Mouse (Mus musculus): ENCODE results near the gene Dnaic2. TPM values are rescaled to one million over a fixed set of nuclear protein-coding genes. Genes with fewer than 3 reads are reported as not detected.
A peak's percentile ranks its signal among the peaks of the same experiment; 100 is the strongest.

The Dnaic2 gene
- polyA plus RNA-seq, 1 experiment from 2014 or later: 0.50 TPM

DNA sequence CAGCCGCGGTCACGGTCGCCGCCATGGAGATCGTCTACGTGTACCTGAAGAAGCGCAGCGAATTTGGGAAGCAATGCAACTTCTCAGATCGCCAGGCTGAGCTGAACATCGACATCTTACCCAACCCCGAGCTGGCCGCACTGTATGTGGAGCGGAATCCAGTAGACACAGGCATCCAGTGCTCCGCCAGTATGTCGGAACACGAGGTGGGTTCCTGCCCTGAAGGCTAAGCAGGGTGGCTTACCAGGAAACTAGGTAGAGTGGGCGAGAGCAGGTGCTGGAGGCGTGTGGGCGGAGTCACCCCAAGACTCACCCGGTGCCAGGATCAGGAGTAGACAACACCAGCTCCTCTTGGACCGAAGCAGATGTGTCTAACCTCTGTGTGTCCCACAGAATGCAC is 5.7 kb downstream of the Dnaic2 start:
- H3K27me3 ChIP-seq (replicated peaks; ENCODE audit: control insufficient read depth, insufficient read depth, low read length): 0 out of 2 replicates have a peak, but pooled peaks cover 2% of the 10 kb centered on the region
- no peak overlapping the region for H3K9ac ChIP-seq (ENCODE audit: low read depth, low read length)
- H3K4me1 ChIP-seq (ENCODE audit: control insufficient read depth, insufficient read depth, low read length): no peaks in the 10 kb centered on the region
- no peak overlapping the region for H3K4me2 ChIP-seq (ENCODE audit: low read depth, low read length)
- no peaks in the 10 kb centered on the region for H3K36me3 ChIP-seq (ENCODE audit: control insufficient read depth, insufficient read depth, low read length)
- no peak for ATAC-seq
- H3K9me3 ChIP-seq (ENCODE audit: control insufficient read depth, low read length): no peaks in the 10 kb centered on the region
- H3K4me3 ChIP-seq (ENCODE audit: low read length): no peak overlapping the region
- 74% methylated on average over 22 of the region's 22 CpGs for WGBS
- H3K27ac ChIP-seq (ENCODE audit: low read length): no peak overlapping the region

- H3K9ac ChIP-seq (ENCODE audit: low read depth, low read length): no peak overlapping the region
- H3K27me3 ChIP-seq (replicated peaks; ENCODE audit: control insufficient read depth, insufficient read depth, low read length): 0 out of 2 replicates have a peak, but pooled peaks cover 2% of the 10 kb centered on the region
- H3K9me3 ChIP-seq (ENCODE audit: control insufficient read depth, low read length): no peaks in the 10 kb centered on the region
- H3K4me2 ChIP-seq (ENCODE audit: low read depth, low read length): no peak overlapping the region
- WGBS: 83% methylated on average over 2 of the region's 2 CpGs
- no peak overlapping the region for H3K27ac ChIP-seq (ENCODE audit: low read length)
- no peak overlapping the region for H3K4me3 ChIP-seq (ENCODE audit: low read length)
- no peak for ATAC-seq
- no peaks in the 10 kb centered on the region for H3K36me3 ChIP-seq (ENCODE audit: control insufficient read depth, insufficient read depth, low read length)
- H3K4me1 ChIP-seq (ENCODE audit: control insufficient read depth, insufficient read depth, low read length): no peaks in the 10 kb centered on the region
Measured at GRCm38 (mm10) chr11:114736111-114736510, 8.9 kb downstream of the Dnaic2 start.

DNA sequence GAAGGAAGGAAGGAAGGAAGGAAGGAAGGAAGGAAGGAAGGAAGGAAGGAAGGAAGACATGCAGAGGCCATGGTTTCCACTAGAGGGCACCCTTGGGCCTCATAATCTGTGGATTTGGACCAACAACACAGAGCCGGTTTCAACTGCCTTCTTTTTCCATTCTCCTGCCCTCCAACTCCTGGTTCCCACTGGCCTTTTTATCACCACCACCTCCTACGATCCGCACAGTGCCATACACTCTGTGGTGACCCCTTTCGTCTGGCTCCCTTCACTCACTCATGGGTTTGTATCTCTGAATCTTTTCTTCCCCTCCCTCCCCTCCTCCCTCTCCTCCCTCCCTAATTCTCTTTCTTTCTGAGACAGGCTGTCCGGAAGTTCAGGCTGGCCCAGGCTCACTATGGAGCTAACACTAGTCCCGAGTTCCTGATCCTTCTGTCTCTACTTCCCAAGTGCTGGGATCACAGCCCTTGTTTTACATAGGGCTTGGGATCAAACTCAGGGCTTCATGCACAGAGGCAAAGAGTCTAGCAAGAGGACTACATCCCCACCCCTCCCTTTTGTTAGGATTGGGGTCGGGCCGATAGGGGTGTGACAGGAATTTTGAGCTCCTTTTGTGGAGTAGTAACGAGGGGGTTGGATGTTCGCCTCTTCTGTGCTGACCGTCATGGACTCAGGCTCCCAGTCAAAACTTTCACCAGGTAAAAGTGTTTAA is 9.9 kb downstream of the Dnaic2 start:
- Histone ChIP-seq H3K27ac (ENCODE audit: low read length) (no peak overlapping the region), H3K4me1 (ENCODE audit: control insufficient read depth, insufficient read depth, low read length) (no peaks in the 10 kb centered on the region), H3K27me3 (replicated peaks; ENCODE audit: control insufficient read depth, insufficient read depth, low read length) (0 out of 2 replicates have a peak, but pooled peaks cover 2% of the 10 kb centered on the region), H3K9me3 (ENCODE audit: control insufficient read depth, low read length) (no peaks in the 10 kb centered on the region), H3K4me2 (ENCODE audit: low read depth, low read length) (peak overlapping the region; percentile 19; the same call in 1 of the 2 replicates), H3K4me3 (ENCODE audit: low read length) (no peak overlapping the region), H3K36me3 (ENCODE audit: control insufficient read depth, insufficient read depth, low read length) (no peaks in the 10 kb centered on the region), H3K9ac (ENCODE audit: low read depth, low read length) (no peak overlapping the region; the same call in 1 of the 2 replicates)
- WGBS: 36% methylated on average over 11 of the region's 11 CpGs
- ATAC-seq: no peak

- Histone ChIP-seq H3K36me3 (ENCODE audit: control insufficient read depth, insufficient read depth, low read length) (no peaks in the 10 kb centered on the region), H3K4me1 (ENCODE audit: control insufficient read depth, insufficient read depth, low read length) (no peaks in the 10 kb centered on the region), H3K4me2 (ENCODE audit: low read depth, low read length) (no peak overlapping the region), H3K27ac (ENCODE audit: low read length) (no peak overlapping the region), H3K27me3 (replicated peaks; ENCODE audit: control insufficient read depth, insufficient read depth, low read length) (no peaks in the 10 kb centered on the region), H3K4me3 (ENCODE audit: low read length) (no peak overlapping the region), H3K9me3 (ENCODE audit: control insufficient read depth, low read length) (no peaks in the 10 kb centered on the region), H3K9ac (ENCODE audit: low read depth, low read length) (no peak overlapping the region)
- ATAC-seq: no peak
- 41% methylated on average over 10 of the region's 10 CpGs for whole genome bisulfite sequencing
Measured at GRCm38 (mm10) chr11:114740598-114740997, 13.4 kb downstream of the Dnaic2 start.

DNA sequence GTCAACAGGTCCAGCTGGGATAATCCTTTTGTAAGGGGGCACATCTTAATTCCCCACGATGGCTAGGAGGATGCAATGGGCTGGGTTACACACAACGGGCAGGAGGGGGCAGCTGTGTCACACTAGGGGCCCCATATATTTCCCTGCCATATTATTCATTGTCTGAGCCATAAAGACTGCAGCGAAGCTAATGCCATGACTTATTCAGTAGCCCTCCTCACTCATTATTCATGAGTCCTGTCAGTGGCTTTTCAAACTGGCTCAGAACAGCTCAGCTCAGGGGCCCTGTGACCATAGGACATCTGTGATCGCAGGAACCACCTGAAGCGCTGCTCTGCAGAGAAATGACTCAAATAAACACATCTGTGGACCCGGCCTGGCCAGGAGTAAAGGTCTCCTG is 14.2 kb downstream of the Dnaic2 start:
- ATAC-seq: no peak
- H3K4me3 ChIP-seq (ENCODE audit: low read length): no peak overlapping the region
- H3K27ac ChIP-seq (ENCODE audit: low read length): no peak overlapping the region
- H3K27me3 ChIP-seq (replicated peaks; ENCODE audit: control insufficient read depth, insufficient read depth, low read length): no peaks in the 10 kb centered on the region
- 41% methylated on average over 6 of the region's 6 CpGs for WGBS
- H3K36me3 ChIP-seq (ENCODE audit: control insufficient read depth, insufficient read depth, low read length): no peaks in the 10 kb centered on the region
- no peak overlapping the region for H3K4me2 ChIP-seq (ENCODE audit: low read depth, low read length)
- H3K9me3 ChIP-seq (ENCODE audit: control insufficient read depth, low read length): no peaks in the 10 kb centered on the region
- no peak overlapping the region for H3K9ac ChIP-seq (ENCODE audit: low read depth, low read length)
- no peaks in the 10 kb centered on the region for H3K4me1 ChIP-seq (ENCODE audit: control insufficient read depth, insufficient read depth, low read length)

GRCm38 (mm10) chr11:114745134-114745533 is 17.9 kb downstream of the Dnaic2 start:
- Histone ChIP-seq H3K36me3 (ENCODE audit: control insufficient read depth, insufficient read depth, low read length) (no peaks in the 10 kb centered on the region), H3K27ac (ENCODE audit: low read length) (no peak overlapping the region), H3K4me2 (ENCODE audit: low read depth, low read length) (peak overlapping the region; percentile 30; the same call in 1 of the 2 replicates), H3K4me1 (ENCODE audit: control insufficient read depth, insufficient read depth, low read length) (no peaks in the 10 kb centered on the region), H3K9ac (ENCODE audit: low read depth, low read length) (no peak overlapping the region; the same call in 1 of the 2 replicates), H3K27me3 (replicated peaks; ENCODE audit: control insufficient read depth, insufficient read depth, low read length) (no peaks in the 10 kb centered on the region), H3K4me3 (ENCODE audit: low read length) (peak overlapping the region; percentile 22; the same call in 1 of the 2 replicates), H3K9me3 (ENCODE audit: control insufficient read depth, low read length) (no peaks in the 10 kb centered on the region)
- WGBS: 2% methylated on average over 12 of the region's 12 CpGs
- peak; percentile 84 for ATAC-seq

DNA sequence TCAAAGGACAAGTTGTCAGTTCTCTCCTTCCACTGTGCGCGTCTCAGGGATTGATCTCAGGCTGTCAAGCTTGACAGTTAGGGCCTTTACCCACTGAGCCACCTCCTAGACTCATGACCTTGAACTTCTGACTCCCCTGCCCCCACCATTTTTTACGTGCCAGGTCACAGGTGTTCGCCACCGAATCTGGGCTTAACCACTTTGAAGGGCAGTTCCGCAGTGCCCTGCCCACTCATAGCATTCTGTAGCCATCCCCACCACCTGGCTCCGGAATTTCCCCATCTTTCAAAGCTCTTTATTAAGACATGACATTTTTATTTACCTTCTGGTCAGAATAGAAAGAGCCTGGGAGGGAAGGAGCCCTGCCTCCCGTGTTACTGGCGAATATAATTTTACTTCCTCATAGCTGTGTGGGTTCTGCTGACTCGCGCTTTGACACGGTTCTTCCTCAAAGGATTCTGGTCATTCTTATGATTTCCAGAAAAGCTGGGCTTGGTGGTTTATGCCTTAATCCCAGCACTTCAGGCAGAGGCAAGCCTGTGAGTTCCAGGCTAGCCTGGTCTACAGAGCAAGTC is 20.4 kb downstream of the Dnaic2 start:
- no peaks in the 10 kb centered on the region for H3K4me1 ChIP-seq (ENCODE audit: control insufficient read depth, insufficient read depth, low read length)
- no peaks in the 10 kb centered on the region for H3K27me3 ChIP-seq (replicated peaks; ENCODE audit: control insufficient read depth, insufficient read depth, low read length)
- 0 out of 2 replicates have a peak, but pooled peaks have one; percentile 55 for ATAC-seq
- H3K27ac ChIP-seq (ENCODE audit: low read length): no peak overlapping the region
- H3K9ac ChIP-seq (ENCODE audit: low read depth, low read length): no peak overlapping the region
- no peaks in the 10 kb centered on the region for H3K9me3 ChIP-seq (ENCODE audit: control insufficient read depth, low read length)
- H3K4me3 ChIP-seq (ENCODE audit: low read length): no peak overlapping the region
- H3K4me2 ChIP-seq (ENCODE audit: low read depth, low read length): no peak overlapping the region
- WGBS: 53% methylated on average over 12 of the region's 12 CpGs
- no peaks in the 10 kb centered on the region for H3K36me3 ChIP-seq (ENCODE audit: control insufficient read depth, insufficient read depth, low read length)

DNA sequence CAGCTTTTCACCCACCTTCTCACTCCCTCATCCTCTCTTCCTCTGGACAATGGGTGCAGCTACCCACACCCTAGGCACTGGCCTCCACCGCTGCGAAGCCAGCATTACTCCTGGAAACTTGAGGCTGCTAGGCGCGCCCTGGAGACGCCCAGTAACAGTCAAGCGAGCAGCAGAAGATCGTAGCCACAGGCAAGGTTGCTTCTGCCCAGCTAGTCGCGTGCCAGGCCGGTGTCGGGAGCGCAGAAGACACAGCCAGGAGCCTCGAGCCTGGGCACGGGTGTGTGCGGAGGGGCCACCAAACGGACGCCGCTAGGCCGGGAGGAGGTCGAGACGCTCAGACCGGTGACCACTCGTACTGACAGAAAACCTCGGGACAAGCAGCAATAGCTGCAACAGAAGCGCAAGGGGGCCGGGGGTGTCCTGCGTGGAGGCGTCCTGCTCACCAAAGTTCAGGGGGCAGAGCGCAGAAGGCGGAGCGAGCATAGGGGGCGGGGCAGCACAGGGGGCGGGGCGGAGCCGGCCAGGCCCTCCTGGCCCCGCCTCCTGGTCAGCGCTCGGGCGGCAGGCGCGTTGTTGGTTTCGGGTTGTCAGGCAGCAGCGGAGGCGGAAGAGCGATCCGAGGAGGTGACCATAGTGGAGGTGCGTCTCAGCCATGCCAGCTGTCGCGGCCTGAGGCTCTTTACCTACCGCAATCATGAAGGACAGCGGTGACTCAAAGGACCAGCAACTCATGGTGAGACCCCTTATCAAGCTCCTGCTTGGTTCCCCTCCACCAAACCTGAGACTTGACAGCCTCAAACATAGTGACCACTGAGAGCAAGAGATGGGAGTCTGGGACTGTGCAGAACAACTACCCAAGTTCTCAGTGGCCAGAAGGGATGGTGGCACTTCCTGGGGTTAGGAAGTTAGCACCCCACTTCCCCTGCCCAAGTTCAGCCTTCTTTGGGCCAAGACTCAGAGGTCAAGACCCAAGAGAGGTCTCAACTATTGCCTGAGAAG is 37.9 kb downstream of the Dnaic2 start, which contains the start of gene Kif19a:
Gene Kif19a (plus strand): TSS at position 569 of the 999 bp plus-strand sequence.
- H3K36me3 ChIP-seq (ENCODE audit: control insufficient read depth, insufficient read depth, low read length): no peaks in the 10 kb centered on the region
- peaks cover 4% of the 10 kb centered on the region; the same call in 1 of the 2 replicates for H3K27me3 ChIP-seq (replicated peaks; ENCODE audit: control insufficient read depth, insufficient read depth, low read length)
- peak within 1 kb of the TSS; percentile 64 for H3K9ac ChIP-seq (ENCODE audit: low read depth, low read length)
- no peaks in the 10 kb centered on the region for H3K9me3 ChIP-seq (ENCODE audit: control insufficient read depth, low read length)
- H3K27ac ChIP-seq (ENCODE audit: low read length): no peak within 1 kb of the TSS
- peak within 1 kb of the TSS; percentile 96 for H3K4me2 ChIP-seq (ENCODE audit: low read depth, low read length)
- H3K4me1 ChIP-seq (ENCODE audit: control insufficient read depth, insufficient read depth, low read length): peaks cover 8% of the 10 kb centered on the region; the same call in 1 of the 2 replicates
- peak within 1 kb of the TSS; percentile 59 for H3K4me3 ChIP-seq (ENCODE audit: low read length)
- WGBS: 3% methylated on average over 51 of the region's 51 CpGs
- peak; percentile 93 for ATAC-seq

- no peak overlapping the region for H3K27ac ChIP-seq (ENCODE audit: low read length)
- ATAC-seq: no peak
- H3K4me1 ChIP-seq (ENCODE audit: control insufficient read depth, insufficient read depth, low read length): peaks cover 4% of the 10 kb centered on the region; the same call in 1 of the 2 replicates
- no peak overlapping the region for H3K4me3 ChIP-seq (ENCODE audit: low read length)
- peaks cover 2% of the 10 kb centered on the region; the same call in 1 of the 2 replicates for H3K27me3 ChIP-seq (replicated peaks; ENCODE audit: control insufficient read depth, insufficient read depth, low read length)
- H3K9ac ChIP-seq (ENCODE audit: low read depth, low read length): no peak overlapping the region
- 57% methylated on average over 6 of the region's 6 CpGs for WGBS
- H3K4me2 ChIP-seq (ENCODE audit: low read depth, low read length): no peak overlapping the region
- H3K9me3 ChIP-seq (ENCODE audit: control insufficient read depth, low read length): no peaks in the 10 kb centered on the region
- no peaks in the 10 kb centered on the region for H3K36me3 ChIP-seq (ENCODE audit: control insufficient read depth, insufficient read depth, low read length)
Measured at GRCm38 (mm10) chr11:114769911-114770310, 42.7 kb downstream of the Dnaic2 start.
